Mouse (Mus musculus): ENCODE data around the gene Enam. TPM values are rescaled to one million over a fixed set of nuclear protein-coding genes. Genes with fewer than 3 reads are reported as not detected.

The Enam gene
- total RNA-seq, 2 experiments from 2014 or later = not detected

Other genes starting within 250 kb of the Enam start
- not detected in 2 replicates for gene Gm7714, start 219.1 kb upstream of the Enam start, total RNA-seq (2015)
- not detected in 2 replicates for gene Gm7714, start 219.1 kb upstream of the Enam start, total RNA-seq (2017)
- gene Prol1, start 170.7 kb upstream of the Enam start, total RNA-seq (2015) = not detected in 2 replicates
- not detected in 2 replicates for gene Prol1, start 170.7 kb upstream of the Enam start, total RNA-seq (2017)
- gene Amtn, start 111.9 kb upstream of the Enam start, total RNA-seq (2015) = not detected in 2 replicates
- not detected in 2 replicates for gene Amtn, start 111.9 kb upstream of the Enam start, total RNA-seq (2017)
- gene Ambn, start 32.0 kb upstream of the Enam start, total RNA-seq (2015) = not detected in 2 replicates
- not detected in 2 replicates for gene Ambn, start 32.0 kb upstream of the Enam start, total RNA-seq (2017)
- gene Jchain, start 39.9 kb downstream of the Enam start, total RNA-seq (2015) = 14.6 and 57.2 TPM in 2 replicates
- 9.2 and 29.6 TPM in 2 replicates for gene Jchain, start 39.9 kb downstream of the Enam start, total RNA-seq (2017)
- 74.1 and 86.4 TPM in 2 replicates for gene Utp3, start 66.5 kb downstream of the Enam start, total RNA-seq (2015)
- 56.8 and 60.0 TPM in 2 replicates for gene Utp3, start 66.5 kb downstream of the Enam start, total RNA-seq (2017)
- 10.3 and 12.2 TPM in 2 replicates for gene Rufy3, start 77.1 kb downstream of the Enam start, total RNA-seq (2015)
- gene Rufy3, start 77.1 kb downstream of the Enam start, total RNA-seq (2017) = 17.7 and 20.7 TPM in 2 replicates
- 56.5 TPM in 2 replicates for gene Grsf1, start 188.2 kb downstream of the Enam start, total RNA-seq (2015)
- gene Grsf1, start 188.2 kb downstream of the Enam start, total RNA-seq (2017) = 74.6 and 83.2 TPM in 2 replicates
- 26.1 and 26.6 TPM in 2 replicates for gene Mob1b, start 232.9 kb downstream of the Enam start, total RNA-seq (2015)
- 11.5 and 15.7 TPM in 2 replicates for gene Mob1b, start 232.9 kb downstream of the Enam start, total RNA-seq (2017)

Measured in megakaryocyte, adult 5-6 weeks (primary cell).